Comparison of ENCODE assay signal across 8 mouse cellular contexts in genomic region chr7:27933050-27933799, GRCm38 (mm10). TPM values are rescaled to one million over a fixed set of nuclear protein-coding genes. Genes with fewer than 3 reads are reported as not detected.
DNase-seq lines count a peak whose midpoint lies in the region; ATAC-seq lines count a peak whose summit lies in the region.

No protein-coding gene starts in this region.

- no peak for DNase-seq in kidney, postnatal 25 days
- DNase-seq in left cerebral cortex, adult 9 months (ENCODE audit: low spot score in 2 of 2) = no peak
- DNase-seq in urinary bladder, postnatal 36 days (ENCODE audit: low spot score in 2 of 2) = no peak
- no peak for DNase-seq in right cerebral cortex, postnatal 36 days (ENCODE audit: low spot score in 2 of 2)

- 0 out of 2 replicates have a peak, but pooled peaks have one; percentile 60 for ATAC-seq in kidney, embryonic 15.5 days (replicated peaks; ENCODE audit: low FRiP score)
- peak; percentile 96 for ATAC-seq in common myeloid progenitor, adult 5-6 weeks (replicated peaks; ENCODE audit: low read depth, poor library complexity, severe bottlenecking)
- ATAC-seq in intestine, embryonic 15.5 days = peak; percentile 83
- ATAC-seq in monocyte, adult 5-6 weeks (replicated peaks; ENCODE audit: insufficient number of reproducible peaks, low FRiP score, low TSS enrichment, poor library complexity, severe bottlenecking) = peak; percentile 88

- H3K27ac ChIP-seq in kidney, embryonic 15.5 days = no peak overlapping the region
- no peak overlapping the region for H3K27ac ChIP-seq in intestine, embryonic 15.5 days

- H3K27me3 ChIP-seq in kidney, embryonic 15.5 days = no peaks in the 10 kb centered on the region
- no peaks in the 10 kb centered on the region for H3K27me3 ChIP-seq in intestine, embryonic 15.5 days (replicated peaks)

- 22% methylated on average over 7 of the region's 7 CpGs for WGBS in kidney, embryonic 15.5 days
- WGBS in intestine, embryonic 15.5 days = 17% methylated on average over 7 of the region's 7 CpGs

- no peaks in the 10 kb centered on the region for H3K9me3 ChIP-seq in kidney, embryonic 15.5 days (replicated peaks)
- no peaks in the 10 kb centered on the region for H3K9me3 ChIP-seq in intestine, embryonic 15.5 days

- peak overlapping the region; percentile 54 for H3K4me2 ChIP-seq in kidney, embryonic 15.5 days
- peak overlapping the region; percentile 56 for H3K4me2 ChIP-seq in intestine, embryonic 15.5 days (replicated peaks)

- 0 out of 2 replicates have a peak overlapping the region, but pooled peaks have one; percentile 31 for H3K9ac ChIP-seq in kidney, embryonic 15.5 days
- no peak overlapping the region for H3K9ac ChIP-seq in intestine, embryonic 15.5 days

- H3K36me3 ChIP-seq in kidney, embryonic 15.5 days = no peaks in the 10 kb centered on the region
- no peaks in the 10 kb centered on the region for H3K36me3 ChIP-seq in intestine, embryonic 15.5 days

- peaks cover 9% of the 10 kb centered on the region for H3K4me1 ChIP-seq in kidney, embryonic 15.5 days
- H3K4me1 ChIP-seq in intestine, embryonic 15.5 days (replicated peaks) = peaks cover 10% of the 10 kb centered on the region; the same call in 1 of the 2 replicates

- peak overlapping the region; percentile 17; the same call in 1 of the 2 replicates for H3K4me3 ChIP-seq in kidney, embryonic 15.5 days (replicated peaks)
- H3K4me3 ChIP-seq in intestine, embryonic 15.5 days (replicated peaks) = peak overlapping the region; percentile 25

RNA-seq across cellular contexts. Expression of gene Zfp974, which starts 4.0 kb away (rescaled TPM):
- polyA plus RNA-seq in kidney, embryonic 15.5 days (2015; fragmentation: Nextera tagmentation; extraction: Ambion mirVana) = 10.4 and 12.4 TPM in 2 replicates
- total RNA-seq in common myeloid progenitor, adult 5-6 weeks (2017) = 3.2 and 5.0 TPM in 2 replicates
- polyA plus RNA-seq in intestine, embryonic 15.5 days (2015; fragmentation: Nextera tagmentation; extraction: Ambion mirVana) = 6.1 and 6.2 TPM in 2 replicates
- 4.3 to 14.5 TPM (median 11.3 TPM) in 3 replicates for total RNA-seq in monocyte, adult 5-6 weeks (2017)

RNA-seq across cellular contexts. Expression of gene Zfp780b, which starts 45.7 kb away (rescaled TPM):
- polyA plus RNA-seq in kidney, embryonic 15.5 days (2015; fragmentation: Nextera tagmentation; extraction: Ambion mirVana) = 21.5 and 23.0 TPM in 2 replicates
- total RNA-seq in common myeloid progenitor, adult 5-6 weeks (2017) = 18.2 and 18.6 TPM in 2 replicates
- 13.7 and 14.4 TPM in 2 replicates for polyA plus RNA-seq in intestine, embryonic 15.5 days (2015; fragmentation: Nextera tagmentation; extraction: Ambion mirVana)
- total RNA-seq in monocyte, adult 5-6 weeks (2017) = 11.1 to 21.1 TPM (median 16.7 TPM) in 3 replicates
